Mouse (Mus musculus): ENCODE results near the gene Parp16. TPM values are rescaled to one million over a fixed set of nuclear protein-coding genes. Genes with fewer than 3 reads are reported as not detected.

Parp16 gene
- polyA plus RNA-seq, 1 experiment from 2014 or later = 7.5 TPM

- ATAC-seq (replicated peaks; ENCODE audit: low FRiP score) (no peak), DNase-seq (ENCODE audit: low spot score) (no peak)
- WGBS = 82% methylated on average over 5 of the region's 5 CpGs
- Histone ChIP-seq H3K9ac (ENCODE audit: low read depth, low read length) (no peak overlapping the region), H3K9me3 (ENCODE audit: control insufficient read depth, low read length) (no peaks in the 10 kb centered on the region), H3K27me3 (replicated peaks; ENCODE audit: control insufficient read depth, insufficient read depth, low read length) (no peaks in the 10 kb centered on the region), H3K4me2 (no peak overlapping the region), H3K36me3 (ENCODE audit: control insufficient read depth, insufficient read depth, low read length) (no peaks in the 10 kb centered on the region), H3K4me1 (replicated peaks; ENCODE audit: control insufficient read depth, insufficient read depth, low read length) (peaks cover 3% of the 10 kb centered on the region; the same call in 1 of the 2 replicates), H3K4me3 (ENCODE audit: low read depth, low read length) (no peak overlapping the region), H3K27ac (ENCODE audit: low read depth, low read length) (no peak overlapping the region)
Measured at GRCm38 (mm10) chr9:65248377-65248690, 53.2 kb downstream of the Parp16 start.

- no peak for ATAC-seq (replicated peaks; ENCODE audit: low FRiP score)
- H3K27me3 ChIP-seq (replicated peaks; ENCODE audit: control insufficient read depth, insufficient read depth, low read length) = no peaks in the 10 kb centered on the region
- no peak for DNase-seq (ENCODE audit: low spot score)
- H3K4me3 ChIP-seq (ENCODE audit: low read depth, low read length) = no peak overlapping the region
- H3K36me3 ChIP-seq (ENCODE audit: control insufficient read depth, insufficient read depth, low read length) = no peaks in the 10 kb centered on the region
- no peaks in the 10 kb centered on the region for H3K4me1 ChIP-seq (replicated peaks; ENCODE audit: control insufficient read depth, insufficient read depth, low read length)
- 83% methylated on average over 3 of the region's 3 CpGs for WGBS
- H3K4me2 ChIP-seq = no peak overlapping the region
- no peak overlapping the region for H3K9ac ChIP-seq (ENCODE audit: low read depth, low read length)
- H3K9me3 ChIP-seq (ENCODE audit: control insufficient read depth, low read length) = no peaks in the 10 kb centered on the region
- H3K27ac ChIP-seq (ENCODE audit: low read depth, low read length) = no peak overlapping the region
Measured at GRCm38 (mm10) chr9:65252026-65252425, 56.9 kb downstream of the Parp16 start.

GRCm38 (mm10) chr9:65255906-65256600 is 60.9 kb downstream of the Parp16 start:
- Histone ChIP-seq H3K4me2 (no peak overlapping the region), H3K27me3 (replicated peaks; ENCODE audit: control insufficient read depth, insufficient read depth, low read length) (no peaks in the 10 kb centered on the region), H3K4me1 (replicated peaks; ENCODE audit: control insufficient read depth, insufficient read depth, low read length) (no peaks in the 10 kb centered on the region), H3K36me3 (ENCODE audit: control insufficient read depth, insufficient read depth, low read length) (no peaks in the 10 kb centered on the region), H3K9me3 (ENCODE audit: control insufficient read depth, low read length) (no peaks in the 10 kb centered on the region), H3K27ac (ENCODE audit: low read depth, low read length) (no peak overlapping the region), H3K4me3 (ENCODE audit: low read depth, low read length) (no peak overlapping the region), H3K9ac (ENCODE audit: low read depth, low read length) (no peak overlapping the region)
- DNase-seq (ENCODE audit: low spot score) (no peak), ATAC-seq (replicated peaks; ENCODE audit: low FRiP score) (no peak)
- 72% methylated on average over 11 of the region's 11 CpGs for WGBS

GRCm38 (mm10) chr9:65257218-65257910 is 62.2 kb downstream of the Parp16 start:
- ATAC-seq (replicated peaks; ENCODE audit: low FRiP score) = no peak

GRCm38 (mm10) chr9:65259366-65259765 is 64.2 kb downstream of the Parp16 start:
- Histone ChIP-seq H3K4me3 (ENCODE audit: low read depth, low read length) (no peak overlapping the region), H3K27me3 (replicated peaks; ENCODE audit: control insufficient read depth, insufficient read depth, low read length) (no peaks in the 10 kb centered on the region), H3K9me3 (ENCODE audit: control insufficient read depth, low read length) (no peaks in the 10 kb centered on the region), H3K36me3 (ENCODE audit: control insufficient read depth, insufficient read depth, low read length) (no peaks in the 10 kb centered on the region), H3K4me2 (no peak overlapping the region), H3K9ac (ENCODE audit: low read depth, low read length) (no peak overlapping the region), H3K4me1 (replicated peaks; ENCODE audit: control insufficient read depth, insufficient read depth, low read length) (no peaks in the 10 kb centered on the region), H3K27ac (ENCODE audit: low read depth, low read length) (no peak overlapping the region)
- 73% methylated on average over 7 of the region's 7 CpGs for WGBS
- ATAC-seq (replicated peaks; ENCODE audit: low FRiP score) (no peak), DNase-seq (ENCODE audit: low spot score) (no peak)

More at GRCm38 (mm10) chr9:65257218-65257910, 62.2 kb downstream of the Parp16 start:
- 74% methylated on average over 9 of the region's 9 CpGs for WGBS
- H3K36me3 ChIP-seq (ENCODE audit: control insufficient read depth, insufficient read depth, low read length) = no peaks in the 10 kb centered on the region
- H3K4me1 ChIP-seq (replicated peaks; ENCODE audit: control insufficient read depth, insufficient read depth, low read length) = no peaks in the 10 kb centered on the region
- DNase-seq (ENCODE audit: low spot score) = no peak
- no peak overlapping the region for H3K27ac ChIP-seq (ENCODE audit: low read depth, low read length)
- H3K4me3 ChIP-seq (ENCODE audit: low read depth, low read length) = no peak overlapping the region
- no peaks in the 10 kb centered on the region for H3K9me3 ChIP-seq (ENCODE audit: control insufficient read depth, low read length)
- H3K4me2 ChIP-seq = no peak overlapping the region
- H3K9ac ChIP-seq (ENCODE audit: low read depth, low read length) = no peak overlapping the region
- H3K27me3 ChIP-seq (replicated peaks; ENCODE audit: control insufficient read depth, insufficient read depth, low read length) = no peaks in the 10 kb centered on the region

GRCm38 (mm10) chr9:65261591-65262230 is 66.6 kb downstream of the Parp16 start:
- no peaks in the 10 kb centered on the region for H3K4me1 ChIP-seq (replicated peaks; ENCODE audit: control insufficient read depth, insufficient read depth, low read length)
- H3K27ac ChIP-seq (ENCODE audit: low read depth, low read length) = no peak overlapping the region
- no peaks in the 10 kb centered on the region for H3K27me3 ChIP-seq (replicated peaks; ENCODE audit: control insufficient read depth, insufficient read depth, low read length)
- no peaks in the 10 kb centered on the region for H3K36me3 ChIP-seq (ENCODE audit: control insufficient read depth, insufficient read depth, low read length)
- H3K9me3 ChIP-seq (ENCODE audit: control insufficient read depth, low read length) = no peaks in the 10 kb centered on the region
- DNase-seq (ENCODE audit: low spot score) (no peak), ATAC-seq (replicated peaks; ENCODE audit: low FRiP score) (no peak)
- H3K4me3 ChIP-seq (ENCODE audit: low read depth, low read length) = no peak overlapping the region
- H3K9ac ChIP-seq (ENCODE audit: low read depth, low read length) = no peak overlapping the region
- WGBS = 77% methylated on average over 2 of the region's 2 CpGs
- no peak overlapping the region for H3K4me2 ChIP-seq

GRCm38 (mm10) chr9:65262641-65263120 is 67.5 kb downstream of the Parp16 start:
- Histone ChIP-seq H3K36me3 (ENCODE audit: control insufficient read depth, insufficient read depth, low read length) (no peaks in the 10 kb centered on the region), H3K9me3 (ENCODE audit: control insufficient read depth, low read length) (no peaks in the 10 kb centered on the region), H3K4me3 (ENCODE audit: low read depth, low read length) (no peak overlapping the region), H3K27me3 (replicated peaks; ENCODE audit: control insufficient read depth, insufficient read depth, low read length) (no peaks in the 10 kb centered on the region), H3K9ac (ENCODE audit: low read depth, low read length) (no peak overlapping the region), H3K27ac (ENCODE audit: low read depth, low read length) (no peak overlapping the region), H3K4me2 (no peak overlapping the region), H3K4me1 (replicated peaks; ENCODE audit: control insufficient read depth, insufficient read depth, low read length) (no peaks in the 10 kb centered on the region)
- ATAC-seq (replicated peaks; ENCODE audit: low FRiP score) (no peak), DNase-seq (ENCODE audit: low spot score) (no peak)
- WGBS = 85% methylated on average over 3 of the region's 3 CpGs

GRCm38 (mm10) chr9:65264959-65265358 is 69.8 kb downstream of the Parp16 start, which contains the start of gene Cilp:
Gene Cilp, plus strand, starts transcription at chr9:65265180.
- H3K4me3 ChIP-seq (ENCODE audit: low read depth, low read length) = no peak within 1 kb of the TSS
- H3K4me1 ChIP-seq (replicated peaks; ENCODE audit: control insufficient read depth, insufficient read depth, low read length) = no peaks in the 10 kb centered on the region
- H3K9me3 ChIP-seq (ENCODE audit: control insufficient read depth, low read length) = no peaks in the 10 kb centered on the region
- H3K27ac ChIP-seq (ENCODE audit: low read depth, low read length) = no peak within 1 kb of the TSS
- ATAC-seq (replicated peaks; ENCODE audit: low FRiP score) = no peak
- H3K27me3 ChIP-seq (replicated peaks; ENCODE audit: control insufficient read depth, insufficient read depth, low read length) = no peaks in the 10 kb centered on the region
- no peak within 1 kb of the TSS for H3K4me2 ChIP-seq
- H3K36me3 ChIP-seq (ENCODE audit: control insufficient read depth, insufficient read depth, low read length) = no peaks in the 10 kb centered on the region
- H3K9ac ChIP-seq (ENCODE audit: low read depth, low read length) = no peak within 1 kb of the TSS
- 63% methylated on average over 5 of the region's 5 CpGs for WGBS
- no peak for DNase-seq (ENCODE audit: low spot score)
